In genomic region chr11:117678155-117678554, GRCm38 (mm10) we compare ENCODE assay signal across 19 mouse cellular contexts.
"Had no signal": no experiment of that assay in that cellular context is flagged by ENCODE, and none has a peak within 500 bp of the region (broad histone marks: within the 10 kb centered on the region; RNA-seq: fewer than 3 reads in every experiment).

No protein-coding gene starts in this region.

- H3K4me1 ChIP-seq: limb, embryonic 15.5 days had no signal

- H3K27ac ChIP-seq: hindbrain, embryonic 13.5 days; hindbrain, embryonic 15.5 days; hindbrain, postnatal 0 days; kidney, embryonic 15.5 days; kidney, postnatal 0 days; limb, embryonic 13.5 days; limb, embryonic 15.5 days; liver, embryonic 12.5 days; liver, embryonic 14.5 days had no signal

- H3K4me2 ChIP-seq: heart, embryonic 11.5 days; heart, embryonic 13.5 days; heart, embryonic 15.5 days; hindbrain, embryonic 13.5 days; hindbrain, embryonic 15.5 days; kidney, embryonic 15.5 days; limb, embryonic 13.5 days; limb, embryonic 15.5 days; liver, embryonic 12.5 days had no signal

- H3K9me3 ChIP-seq: heart, embryonic 13.5 days; heart, embryonic 15.5 days; hindbrain, embryonic 13.5 days; hindbrain, embryonic 15.5 days; kidney, embryonic 15.5 days; limb, embryonic 13.5 days; limb, embryonic 15.5 days; liver, embryonic 12.5 days had no signal

- H3K9ac ChIP-seq: heart, embryonic 13.5 days; heart, embryonic 15.5 days; hindbrain, embryonic 13.5 days; hindbrain, embryonic 15.5 days; kidney, embryonic 15.5 days; limb, embryonic 13.5 days; limb, embryonic 15.5 days; liver, embryonic 12.5 days; liver, embryonic 14.5 days had no signal

- H3K4me3 ChIP-seq: heart, embryonic 13.5 days; heart, embryonic 15.5 days; hindbrain, embryonic 13.5 days; hindbrain, embryonic 15.5 days; kidney, embryonic 15.5 days; limb, embryonic 13.5 days; limb, embryonic 15.5 days; liver, embryonic 12.5 days had no signal

- ATAC-seq: hindbrain, postnatal 0 days; intestine, embryonic 16.5 days; liver, embryonic 12.5 days had no signal

- H3K27me3 ChIP-seq: heart, embryonic 13.5 days; heart, embryonic 15.5 days; hindbrain, embryonic 13.5 days; hindbrain, embryonic 15.5 days; kidney, embryonic 15.5 days; limb, embryonic 13.5 days; limb, embryonic 15.5 days; liver, embryonic 12.5 days had no signal

- DNase-seq: gastrocnemius, postnatal 14 days; gastrocnemius, postnatal 36 days; heart, adult 18-20 months; heart, postnatal 10 days; kidney, adult 11 months; left cerebral cortex, postnatal 4 days had no signal

- H3K36me3 ChIP-seq: heart, embryonic 13.5 days; heart, embryonic 15.5 days; hindbrain, embryonic 13.5 days; hindbrain, embryonic 15.5 days; kidney, embryonic 15.5 days; limb, embryonic 15.5 days had no signal
